Mouse (Mus musculus): ENCODE results near the gene Mlec.

The Mlec gene

GRCm38 (mm10) chr5:115158040-115158983 is at the start of gene Mlec:
TSS of gene Mlec (minus strand) at chr5:115158179.
- DNase-seq (ENCODE audit: low spot score in 2 of 2): peak; percentile 99

- no peak for DNase-seq (ENCODE audit: low spot score in 2 of 2)
Observed at GRCm38 (mm10) chr5:115207244-115207643, 49.3 kb upstream of the Mlec start.

DNA sequence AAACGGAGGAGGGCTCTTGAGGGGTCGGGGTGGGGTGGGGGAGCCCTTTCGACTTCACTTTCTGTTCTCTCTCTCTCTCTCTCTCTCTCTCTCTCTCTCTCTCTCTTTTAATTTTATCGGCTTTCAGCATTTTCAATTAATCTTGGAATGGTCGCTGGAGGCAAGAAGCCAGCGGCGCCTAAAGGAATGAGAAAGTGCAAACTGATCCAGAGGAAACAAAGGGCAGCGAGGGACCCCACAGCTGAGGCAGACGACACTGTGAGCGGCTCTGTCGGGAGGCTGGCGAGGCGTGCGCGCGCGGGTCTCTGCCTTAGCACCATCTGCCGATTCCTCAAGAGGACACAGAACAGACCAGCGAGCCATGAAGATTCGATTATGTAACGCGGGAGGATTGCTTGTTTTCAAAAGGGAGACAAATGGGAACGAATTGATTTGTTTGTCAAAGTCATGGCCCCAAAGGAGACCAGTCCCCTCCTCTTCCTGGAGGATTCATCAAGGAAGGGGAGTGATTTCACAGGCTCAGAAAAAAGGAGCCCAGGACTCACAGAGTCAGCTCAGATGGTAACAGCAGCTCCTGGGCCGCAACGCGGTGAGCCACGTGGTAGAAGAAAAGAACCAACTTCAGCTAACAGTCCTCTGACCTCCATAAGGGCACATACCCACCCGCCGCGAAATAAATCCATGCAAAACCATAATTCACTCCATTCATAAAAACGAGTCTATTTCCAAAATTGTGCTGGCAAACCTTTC is 46.8 kb upstream of the Mlec start:
- no peak for DNase-seq (ENCODE audit: low spot score in 2 of 2)

GRCm38 (mm10) chr5:115203735-115204561 is 46.0 kb upstream of the Mlec start:
- no peak for DNase-seq (ENCODE audit: low spot score in 2 of 2)

GRCm38 (mm10) chr5:115194626-115195221 is 36.7 kb upstream of the Mlec start:
- no peak for DNase-seq (ENCODE audit: low spot score in 2 of 2)

- DNase-seq (ENCODE audit: low spot score in 2 of 2): peak; percentile 50 to 57
Observed at GRCm38 (mm10) chr5:115193669-115194625, 36.0 kb upstream of the Mlec start, which contains the start of gene Cabp1. TSS of gene Cabp1 (minus strand) at chr5:115194381.

DNA sequence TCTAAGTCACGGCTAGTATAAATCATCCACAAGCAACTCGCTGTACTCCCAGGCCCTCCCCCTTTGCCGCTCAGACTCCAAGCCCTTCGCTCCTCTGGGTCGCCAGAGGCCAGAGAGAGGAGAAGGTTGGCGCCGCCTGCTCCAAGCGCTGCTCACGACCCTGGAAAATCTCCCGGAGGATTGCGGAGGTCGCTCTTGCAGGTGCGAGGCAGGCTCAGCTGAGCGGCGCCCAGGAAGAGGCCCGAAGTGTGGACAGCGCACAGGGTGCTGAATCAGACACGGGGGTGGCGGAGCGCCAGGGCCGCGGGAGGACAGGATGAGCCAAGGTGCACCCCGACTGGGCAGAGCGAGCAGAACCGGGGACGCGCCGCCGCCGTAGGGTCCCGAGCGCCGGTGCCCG is 35.2 kb upstream of the Mlec start:
- peak in 1 of 2 experiments; percentile 36 for DNase-seq (ENCODE audit: low spot score in 2 of 2)

GRCm38 (mm10) chr5:115192828-115193195 is 34.8 kb upstream of the Mlec start:
- DNase-seq (ENCODE audit: low spot score in 2 of 2): no peak

GRCm38 (mm10) chr5:115191880-115192827 is 34.2 kb upstream of the Mlec start:
- DNase-seq (ENCODE audit: low spot score in 2 of 2): no peak

DNA sequence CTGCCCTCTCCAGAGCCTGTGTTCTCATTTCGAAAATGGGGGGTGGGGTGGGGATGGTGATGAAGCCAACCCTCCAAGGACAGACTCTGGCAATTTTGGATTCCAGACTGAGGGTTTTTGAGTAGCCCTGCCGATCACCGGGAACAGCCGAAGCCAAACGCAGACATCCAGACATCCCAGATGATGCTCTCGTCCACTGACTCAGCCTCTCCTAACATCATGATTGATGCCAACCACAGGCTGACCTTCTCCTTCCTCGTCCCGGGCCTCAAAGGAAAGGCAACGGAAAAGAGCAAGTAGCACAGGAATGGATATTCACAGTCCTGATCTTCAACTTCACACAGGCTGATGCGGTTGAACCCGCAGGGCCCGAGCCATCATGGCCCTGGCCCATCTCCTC is 32.1 kb upstream of the Mlec start:
- no peak for DNase-seq (ENCODE audit: low spot score in 2 of 2)

GRCm38 (mm10) chr5:115188824-115189223 is 30.8 kb upstream of the Mlec start:
- DNase-seq (ENCODE audit: low spot score in 2 of 2): peak in 1 of 2 experiments; percentile 31

DNA sequence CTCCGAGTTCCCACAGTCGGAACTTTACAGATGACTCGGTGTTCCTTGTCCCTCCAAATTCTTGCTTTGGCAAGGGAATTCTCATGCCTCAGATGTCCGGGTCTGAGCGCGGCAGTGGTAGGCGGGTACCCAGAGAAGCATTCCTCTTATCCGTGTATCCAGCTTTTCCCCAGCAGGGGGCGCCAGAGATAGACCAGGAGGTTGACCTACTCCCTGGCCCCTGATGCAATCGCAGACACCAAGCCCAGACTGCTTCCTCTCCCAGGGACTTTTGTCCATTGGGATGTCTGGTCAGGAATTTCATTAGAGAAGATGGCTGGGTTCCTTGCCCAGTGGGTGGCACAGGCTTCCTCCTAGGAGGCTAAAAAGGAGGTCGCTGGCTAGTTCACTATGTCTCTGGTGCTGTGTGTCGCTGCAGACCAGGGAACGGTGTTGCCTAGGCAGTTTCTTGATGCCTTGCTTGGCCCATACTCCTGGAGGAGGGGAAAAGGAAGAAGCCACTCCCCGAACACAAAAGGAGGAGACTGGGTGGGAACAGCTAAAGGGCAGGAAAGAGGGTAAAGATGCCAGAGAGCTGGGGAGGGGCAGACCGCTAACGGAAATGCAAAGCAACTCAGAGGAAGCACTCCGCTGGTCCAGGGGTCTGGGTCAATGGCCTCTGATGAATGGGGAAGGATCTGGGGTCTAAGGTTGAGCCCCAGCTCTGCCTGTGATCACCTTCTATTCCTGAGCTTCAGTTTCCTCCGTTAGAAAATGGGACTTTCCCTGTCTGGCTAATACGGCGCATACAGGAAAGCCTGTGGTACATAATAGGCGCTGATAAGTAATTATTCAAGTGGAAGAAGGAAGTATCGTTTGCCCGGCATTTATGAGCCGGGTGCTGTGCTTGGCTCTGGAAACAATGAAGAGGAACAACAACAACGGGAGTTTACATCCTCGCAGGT is 29.5 kb upstream of the Mlec start:
- DNase-seq (ENCODE audit: low spot score in 2 of 2): peak; percentile 77 to 85

- DNase-seq (ENCODE audit: low spot score in 2 of 2): peak in 1 of 2 experiments; percentile 40
Observed at GRCm38 (mm10) chr5:115186371-115187073, 28.5 kb upstream of the Mlec start.

GRCm38 (mm10) chr5:115184726-115185125 is 26.7 kb upstream of the Mlec start:
- DNase-seq (ENCODE audit: low spot score in 2 of 2): no peak

DNA sequence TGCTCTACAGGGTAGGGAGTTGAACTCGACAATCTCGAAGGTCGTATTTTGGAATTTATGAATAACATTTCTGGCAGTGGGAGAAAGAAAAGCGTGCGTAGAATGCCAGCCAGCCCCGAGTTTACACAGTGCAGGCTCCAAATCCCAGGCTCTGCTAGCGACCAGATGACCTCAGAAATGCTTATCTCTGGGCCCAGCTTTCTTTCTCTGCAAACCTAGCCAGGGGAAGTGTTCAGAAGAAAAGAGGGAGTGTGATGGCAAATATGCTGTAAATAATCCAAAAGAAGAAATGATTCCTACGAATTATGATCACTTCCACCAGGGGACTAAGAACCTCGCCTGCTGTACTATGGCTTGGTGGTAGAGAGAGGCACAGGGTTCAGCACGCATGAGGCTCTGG is 25.5 kb upstream of the Mlec start:
- no peak for DNase-seq (ENCODE audit: low spot score in 2 of 2)

GRCm38 (mm10) chr5:115182925-115183324 is 24.9 kb upstream of the Mlec start:
- DNase-seq (ENCODE audit: low spot score in 2 of 2): no peak

- no peak for DNase-seq (ENCODE audit: low spot score in 2 of 2)
Observed at GRCm38 (mm10) chr5:115181248-115181940, 23.4 kb upstream of the Mlec start.

Data from spleen, postnatal 36 days (tissue).